Mouse (Mus musculus) ovary, postnatal 10 days (tissue): ENCODE measurements around the gene Gm11213.

ENCODE experiments used
- DNase-seq: peaks from one replicate; pipeline ENCODE4 v3.0.0; 2022; ENCODE audit warnings: low spot score

Gene Gm11213

GRCm38 (mm10) chr4:63604945-63605344, at the start of gene Gm11213:
Gene Gm11213, minus strand, starts transcription at chr4:63605261.
- no peak for DNase-seq

DNA sequence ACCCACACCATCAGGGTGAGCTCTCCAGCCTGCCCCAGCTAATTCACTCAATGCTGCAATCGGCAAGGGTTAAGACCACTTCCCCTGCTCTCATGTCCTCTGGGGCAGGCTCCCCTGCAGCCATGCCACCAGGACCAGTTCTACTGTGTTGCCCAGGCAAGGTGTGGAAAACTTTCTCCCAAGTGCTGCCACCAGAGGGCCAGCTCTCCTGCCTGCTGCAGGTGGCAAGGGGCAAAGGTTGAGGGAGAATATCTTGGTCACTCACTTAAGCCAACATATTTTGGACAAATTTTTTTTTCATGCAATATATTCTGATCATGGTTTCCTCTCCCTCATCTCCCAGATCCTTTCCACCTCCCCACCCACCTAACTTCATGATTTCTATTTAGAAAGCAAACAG, 49.3 kb upstream of the Gm11213 start:
- no peak for DNase-seq

GRCm38 (mm10) chr4:63643956-63644726, 39.1 kb upstream of the Gm11213 start:
- DNase-seq = no peak

- DNase-seq = no peak
Measured at GRCm38 (mm10) chr4:63639842-63640241, 34.8 kb upstream of the Gm11213 start.

GRCm38 (mm10) chr4:63638603-63639002, 33.5 kb upstream of the Gm11213 start:
- DNase-seq = no peak

GRCm38 (mm10) chr4:63633181-63633580, 28.1 kb upstream of the Gm11213 start:
- no peak for DNase-seq

- no peak for DNase-seq
Measured at GRCm38 (mm10) chr4:63627111-63627510, 22.1 kb upstream of the Gm11213 start.

GRCm38 (mm10) chr4:63625563-63626080, 20.6 kb upstream of the Gm11213 start:
- DNase-seq = no peak

DNA sequence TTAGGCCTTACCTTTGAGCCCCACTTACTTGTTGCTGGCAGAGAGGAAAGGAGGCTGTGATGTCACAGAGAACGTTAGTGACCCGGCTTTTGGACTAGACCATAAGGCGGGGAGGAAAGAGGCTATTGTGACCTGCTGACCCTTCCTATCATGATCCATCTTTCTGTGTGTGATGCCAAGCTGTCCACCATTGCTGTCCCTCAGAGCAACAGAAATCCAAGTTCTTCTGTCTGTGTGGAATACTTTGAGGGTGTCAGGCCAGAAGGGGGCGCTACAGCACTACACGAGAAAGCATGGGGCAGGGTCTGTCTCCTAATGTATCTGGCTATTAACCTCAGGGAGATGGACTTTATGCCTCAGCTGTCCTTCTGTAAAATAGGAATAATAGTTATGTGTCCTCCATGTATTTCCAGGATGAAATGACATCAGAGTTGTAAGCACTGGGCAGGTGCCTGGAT, 17.3 kb upstream of the Gm11213 start, which contains the start of gene Tex48:
Tex48 (minus strand) TSS at position 51 of the 458 bp plus-strand sequence.
- DNase-seq = no peak

DNA sequence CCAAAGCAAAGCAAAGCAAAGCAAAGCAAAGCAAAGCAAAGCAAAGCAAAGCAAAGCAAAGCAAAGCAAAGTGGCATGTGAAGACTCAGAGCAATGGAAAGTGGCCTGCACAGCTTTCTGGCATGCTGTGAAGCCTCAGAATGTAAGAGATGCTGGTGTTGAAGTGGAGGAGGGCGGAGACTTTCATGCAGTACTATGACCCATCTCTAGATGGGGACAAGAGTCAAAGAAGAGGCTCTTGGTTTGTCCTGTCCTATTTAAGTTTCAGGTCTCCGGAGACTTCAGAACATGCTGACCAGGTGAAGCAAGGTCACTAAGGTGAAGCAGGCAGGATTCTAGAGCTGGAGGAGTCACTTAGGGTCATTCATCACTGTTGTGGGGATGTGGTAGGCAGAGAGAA, 16.8 kb upstream of the Gm11213 start:
- DNase-seq = no peak

GRCm38 (mm10) chr4:63608391-63608790, 3.3 kb upstream of the Gm11213 start:
- DNase-seq = no peak

DNA sequence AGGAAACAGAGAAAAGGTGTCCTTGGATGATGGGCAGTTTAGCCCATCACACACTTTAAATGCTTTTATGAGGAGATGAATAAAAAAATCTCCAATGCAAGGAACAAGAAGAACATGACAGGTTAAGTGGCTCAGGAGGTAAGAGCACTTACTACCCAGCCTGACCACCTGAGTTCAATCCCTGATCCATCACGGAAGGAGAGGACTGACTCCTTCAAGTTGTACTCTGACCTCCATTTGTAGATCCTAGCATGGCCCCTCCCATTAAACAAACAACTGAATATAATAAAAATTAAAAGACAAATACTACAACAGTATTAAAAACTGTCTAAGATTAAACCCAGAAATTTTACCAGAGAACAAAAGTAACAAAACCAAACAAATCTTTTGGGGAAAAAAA, 907 bp upstream of the Gm11213 start:
- no peak for DNase-seq

GRCm38 (mm10) chr4:63605545-63605944, 484 bp upstream of the Gm11213 start:
- DNase-seq = no peak

- DNase-seq = no peak
Measured at GRCm38 (mm10) chr4:63601263-63601662, 3.8 kb downstream of the Gm11213 start.

DNA sequence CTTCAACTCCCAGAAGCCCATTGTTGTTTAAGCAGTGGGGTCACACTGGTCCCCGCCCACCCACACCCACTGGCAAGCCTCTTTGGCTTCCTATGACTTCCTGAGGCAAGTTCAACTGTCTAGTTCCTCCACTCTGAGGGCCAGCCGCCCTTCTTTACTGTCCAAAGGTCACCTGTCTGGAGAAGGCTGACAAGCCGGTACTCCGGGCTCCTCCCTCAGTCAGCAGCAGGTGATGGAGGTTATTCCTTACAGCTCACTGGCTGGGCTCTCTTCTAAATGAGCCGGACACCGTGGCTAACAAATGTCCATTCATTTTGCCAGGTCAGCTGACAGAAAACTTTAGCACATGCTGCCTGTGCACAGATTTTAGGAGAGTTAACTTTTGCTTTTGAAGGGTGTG, 4.3 kb downstream of the Gm11213 start:
- no peak for DNase-seq

- DNase-seq = no peak
Measured at GRCm38 (mm10) chr4:63596010-63596409, 9.1 kb downstream of the Gm11213 start.

DNA sequence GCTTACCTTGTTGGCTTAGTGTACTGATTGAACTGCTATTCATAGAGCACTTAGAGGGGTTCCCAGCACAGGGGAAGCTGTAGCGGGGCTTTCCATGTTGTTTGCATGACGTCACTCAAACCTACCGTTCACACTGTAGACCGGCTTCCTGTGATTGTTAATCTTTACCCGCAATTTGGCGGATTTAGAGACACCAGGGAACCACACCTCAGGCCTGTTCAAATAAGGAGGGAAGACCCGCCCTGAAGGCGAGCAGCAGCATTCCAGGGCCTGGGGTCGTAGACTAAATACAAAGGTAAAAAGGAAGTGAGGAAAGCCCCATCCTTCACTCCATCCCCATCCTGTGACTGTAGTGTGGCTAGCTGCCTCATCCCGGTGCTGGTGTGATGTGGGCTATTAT, 9.8 kb downstream of the Gm11213 start:
- DNase-seq = no peak

DNA sequence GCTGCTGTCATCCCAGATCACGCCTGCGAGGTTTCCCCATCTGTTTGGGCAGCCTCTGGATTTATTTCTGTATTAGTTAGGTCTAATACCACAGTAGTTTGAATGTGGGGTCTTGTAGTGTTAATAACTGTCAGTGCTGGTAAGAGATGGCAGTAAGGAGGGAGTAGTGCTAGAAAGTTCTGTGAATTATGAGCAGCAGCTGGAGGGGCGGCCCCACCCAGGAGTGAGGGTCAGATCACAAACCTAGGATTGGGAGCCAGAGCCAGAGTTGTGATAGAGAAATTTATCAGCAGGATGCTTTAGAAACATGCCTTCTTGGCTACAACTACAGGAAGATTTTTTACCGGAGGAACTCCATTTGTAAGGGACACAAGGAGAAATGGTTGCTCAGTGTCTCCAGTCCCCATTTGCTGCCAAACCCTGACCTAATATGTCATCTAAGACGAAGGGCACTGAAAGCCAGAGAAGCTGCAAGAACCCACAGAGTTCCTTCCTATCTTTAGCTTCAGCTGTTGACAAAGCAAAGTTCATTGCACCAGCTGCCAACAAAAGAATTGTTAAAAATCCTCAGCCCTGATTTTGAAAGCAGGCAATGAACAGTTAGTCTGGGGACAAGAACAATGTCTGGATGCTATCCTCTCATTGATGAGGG, 10.5 kb downstream of the Gm11213 start:
- DNase-seq = no peak

- DNase-seq = no peak
Measured at GRCm38 (mm10) chr4:63590538-63590937, 14.5 kb downstream of the Gm11213 start.

GRCm38 (mm10) chr4:63589987-63590386, 15.1 kb downstream of the Gm11213 start:
- DNase-seq = no peak

DNA sequence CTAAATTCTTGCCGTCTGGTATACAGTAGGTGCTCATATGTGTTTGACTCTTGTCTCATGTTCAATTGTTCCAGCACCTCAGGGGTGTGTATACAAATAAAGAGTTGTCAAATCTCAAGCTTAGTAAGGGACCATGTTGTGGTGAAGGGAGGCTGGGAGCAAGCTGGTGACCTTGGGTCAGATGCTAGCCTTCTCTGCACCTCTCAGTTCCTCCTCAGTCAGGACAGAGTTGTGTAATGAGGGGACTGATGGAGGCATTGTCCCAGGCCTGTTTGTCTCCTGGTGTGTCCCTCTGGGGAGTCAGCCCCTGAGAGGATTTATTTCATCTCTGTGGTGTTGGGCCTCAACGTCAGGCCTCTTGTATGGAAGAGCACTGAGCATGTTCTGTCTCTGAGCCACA, 18.8 kb downstream of the Gm11213 start:
- DNase-seq = no peak

DNA sequence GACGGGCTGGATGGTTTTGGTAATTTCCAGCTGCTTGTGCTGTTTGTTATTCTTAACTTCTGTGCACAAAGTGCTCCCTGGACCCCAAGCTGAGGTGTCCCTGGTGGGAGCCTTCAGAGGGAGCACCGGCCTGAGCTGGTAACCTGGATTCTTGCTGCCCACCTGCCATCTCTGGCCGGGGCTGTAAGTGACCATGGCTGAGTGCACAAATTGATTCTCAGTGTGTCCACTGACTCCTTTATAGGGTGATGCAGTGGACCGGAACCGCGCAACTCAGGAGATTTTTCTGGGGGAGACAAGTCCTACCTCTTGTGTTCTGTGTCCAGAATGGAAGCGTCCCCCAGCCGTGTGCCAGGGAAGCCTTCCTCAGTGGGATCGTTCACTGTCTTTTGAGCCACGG, 19.8 kb downstream of the Gm11213 start:
- DNase-seq = no peak

- DNase-seq = no peak
Measured at GRCm38 (mm10) chr4:63582580-63582979, 22.5 kb downstream of the Gm11213 start.
